Mouse (Mus musculus) spleen, adult 2 months (tissue): ENCODE data around the gene Insl5.

Source experiments
- CTCF ChIP-seq: fragments of 200-500 bp; IDR thresholded peaks from 2 replicates; pipeline ENCODE4 v1.5.1; 2011; ENCODE audit warnings: mild to moderate bottlenecking, inconsistent platforms; ENCODE audit not compliant: insufficient read depth, insufficient read length, insufficient replicate concordance; ENCODE audit errors: extremely low read depth
- POLR2A ChIP-seq: fragments of 200-500 bp; IDR thresholded peaks from 2 replicates; pipeline ENCODE4 v1.6.1; 2011; ENCODE audit warnings: low read depth, low read length, inconsistent platforms

DNA sequence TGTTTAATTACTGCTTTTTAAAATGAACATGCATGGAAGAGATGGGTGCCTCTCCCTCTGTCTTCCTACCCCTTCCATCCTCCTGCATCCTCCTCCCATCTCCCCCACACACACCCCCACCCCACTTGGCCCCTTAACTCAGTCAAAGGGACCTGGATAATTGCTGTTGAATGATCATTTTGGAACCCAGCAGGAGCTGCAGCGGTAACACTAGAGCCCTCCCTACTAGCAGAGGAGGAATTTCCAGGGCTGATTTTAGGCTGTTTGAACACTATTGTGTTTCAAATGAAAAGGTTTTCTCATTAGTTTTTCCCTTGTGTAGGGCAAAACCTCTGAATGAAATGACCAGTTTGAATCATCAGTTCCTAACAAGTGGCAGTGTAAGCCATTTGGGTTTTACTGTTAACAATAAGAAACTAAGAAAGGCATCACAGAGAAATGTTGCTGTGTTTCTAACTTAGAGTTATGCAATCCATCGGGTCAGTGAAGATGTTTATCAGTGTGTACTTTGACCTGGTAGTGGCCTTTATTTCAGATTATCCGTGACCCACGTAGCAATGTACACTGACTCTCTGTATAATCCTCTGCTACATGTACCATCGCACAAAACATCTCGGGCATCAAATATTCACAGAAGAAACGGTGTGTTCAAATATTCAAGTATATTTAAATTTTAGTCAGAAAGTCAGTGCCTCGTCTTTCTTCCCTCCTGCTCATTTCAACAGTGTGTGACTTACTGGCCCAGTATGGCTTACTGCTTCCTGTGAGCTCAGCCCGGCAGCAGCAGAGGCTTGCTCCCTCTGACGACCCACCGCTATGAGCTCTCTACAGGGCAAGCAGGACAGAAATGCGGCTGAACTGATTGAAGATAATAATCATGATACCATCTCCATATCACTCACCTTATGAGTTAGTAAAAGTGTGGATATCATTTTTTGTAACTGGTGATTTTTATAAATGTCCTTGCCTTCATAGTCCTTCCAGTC lies 50.1 kb downstream of the Insl5 start:
- no peak for TF ChIP-seq CTCF
- TF ChIP-seq POLR2A: no peak
